Mouse (Mus musculus) hindbrain, embryonic 16.5 days (tissue): ENCODE data around the gene Aire. TPM values are rescaled to one million over a fixed set of nuclear protein-coding genes. Genes with fewer than 3 reads are reported as not detected.
"Not testable (repeated sequence)": the region's sequence is repeated elsewhere in the genome, so short reads cannot be mapped to it uniquely, and the experiment has no call there.

Experiments used
- ATAC-seq: fragments of 200-750 bp; cut with Nextera tagmentation; 2 replicates; pipeline ENCODE4 v1.8.0; 2017; ENCODE audit warnings: moderate TSS enrichment, moderate library complexity
- H3K27ac ChIP-seq: fragments of 300-500 bp; sonication (generic); 2 replicates; pipeline ENCODE4 v1.5.1; 2014; ENCODE audit warnings: low read depth, mild to moderate bottlenecking, control low read depth, low read length, moderate library complexity
- H3K27me3 ChIP-seq: fragments of 300-500 bp; sonication (generic); replicated peaks from 2 replicates; pipeline ENCODE4 v1.6.1; 2014; ENCODE audit warnings: low read length; ENCODE audit not compliant: control insufficient read depth, insufficient read depth
- H3K36me3 ChIP-seq: fragments of 300-500 bp; sonication (generic); 2 replicates; pipeline ENCODE4 v1.6.1; 2014; ENCODE audit warnings: mild to moderate bottlenecking, low read length, moderate library complexity, mixed read lengths; ENCODE audit not compliant: control insufficient read depth, insufficient read depth
- H3K4me1 ChIP-seq: fragments of 300-500 bp; sonication (generic); 2 replicates; pipeline ENCODE4 v1.6.1; 2014; ENCODE audit warnings: low read depth, low read length; ENCODE audit not compliant: control insufficient read depth, insufficient read depth
- H3K4me2 ChIP-seq: fragments of 300-500 bp; sonication (generic); 2 replicates; pipeline ENCODE4 v1.6.1; 2014; ENCODE audit warnings: mild to moderate bottlenecking, low read length, control low read depth, moderate library complexity
- H3K4me3 ChIP-seq: fragments of 300-500 bp; sonication (generic); 2 replicates; pipeline ENCODE4 v1.5.1; 2014; ENCODE audit warnings: mild to moderate bottlenecking, low read length, control low read depth, moderate library complexity
- H3K9ac ChIP-seq: fragments of 300-500 bp; sonication (generic); 2 replicates; pipeline ENCODE4 v1.6.1; 2014; ENCODE audit warnings: low read depth, mild to moderate bottlenecking, control low read depth, low read length, moderate library complexity
- H3K9me3 ChIP-seq: fragments of 300-500 bp; sonication (generic); 2 replicates; pipeline ENCODE4 v1.6.1; 2014; ENCODE audit warnings: mild to moderate bottlenecking, low read length, moderate library complexity; ENCODE audit not compliant: control insufficient read depth
- WGBS: fragments of 180-500 bp; shearing (Covaris S2); extraction: QIAGEN DNeasy Blood & Tissue Kit; methylation state at CpG from one replicate; pipeline ENCODE4 v1.1.7; 2014; 5-methylcytosine and 5-hydroxymethylcytosine counted together
- polyA plus RNA-seq: library from polyadenylated mRNA; unstranded; fragments of >200 nt; fragmentation: Nextera tagmentation; extraction: Ambion mirVana; gene quantifications from 2 replicates; pipeline ENCODE4 v1.2.1, GENCODE M21; 2015

The Aire gene
- polyA plus RNA-seq, 1 experiment from 2014 or later: 0.06 TPM

DNA sequence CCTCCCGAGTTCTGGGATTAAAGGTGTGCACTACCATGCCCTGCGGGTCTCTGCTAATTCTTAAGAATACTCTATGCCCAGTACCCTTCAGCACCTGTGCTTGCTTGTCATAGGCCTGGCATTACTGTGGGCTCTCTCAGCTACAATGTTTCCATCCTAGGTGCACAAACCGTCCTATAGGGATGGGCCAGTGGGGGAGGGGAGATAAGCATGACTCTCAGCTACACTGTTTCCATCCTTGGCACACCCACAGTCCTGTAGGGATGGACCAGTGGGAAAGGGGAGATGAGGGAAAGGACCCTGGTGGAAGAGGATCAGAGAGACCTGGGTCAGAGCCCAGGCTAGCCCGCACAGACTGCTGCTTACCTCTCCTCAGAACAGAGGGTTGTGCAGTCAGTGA lies 6.3 kb downstream of the Aire start:
- Histone ChIP-seq H3K36me3 (no peaks in the 10 kb centered on the region), H3K4me1 (no peaks in the 10 kb centered on the region), H3K4me3 (no peak overlapping the region), H3K27ac (no peak overlapping the region), H3K4me2 (no peak overlapping the region), H3K9ac (no peak overlapping the region), H3K9me3 (no peaks in the 10 kb centered on the region), H3K27me3 (no peaks in the 10 kb centered on the region)
- ATAC-seq: no peak
- 88% methylated on average over 4 of the region's 4 CpGs for WGBS

DNA sequence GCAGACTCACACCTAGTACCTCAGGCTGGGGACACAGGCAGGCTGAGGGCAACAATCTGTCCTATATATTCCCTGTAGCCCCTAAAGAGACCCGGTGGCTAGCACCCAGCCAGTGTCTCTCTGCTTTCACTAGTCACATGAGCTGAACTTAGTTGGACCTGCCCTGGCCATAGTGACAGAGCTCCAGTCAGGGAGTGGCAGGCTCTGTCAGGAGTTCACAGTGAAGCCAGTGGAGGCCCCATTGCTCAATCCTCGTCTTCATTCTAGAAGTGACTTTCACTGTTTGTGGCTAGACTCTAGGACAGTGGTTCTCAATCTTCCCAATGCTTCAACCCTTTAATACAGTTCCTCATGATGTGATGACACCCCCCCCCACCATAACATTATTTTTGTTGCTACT lies 11.4 kb downstream of the Aire start:
- Histone ChIP-seq H3K9ac (no peak overlapping the region), H3K4me1 (no peaks in the 10 kb centered on the region)

DNA sequence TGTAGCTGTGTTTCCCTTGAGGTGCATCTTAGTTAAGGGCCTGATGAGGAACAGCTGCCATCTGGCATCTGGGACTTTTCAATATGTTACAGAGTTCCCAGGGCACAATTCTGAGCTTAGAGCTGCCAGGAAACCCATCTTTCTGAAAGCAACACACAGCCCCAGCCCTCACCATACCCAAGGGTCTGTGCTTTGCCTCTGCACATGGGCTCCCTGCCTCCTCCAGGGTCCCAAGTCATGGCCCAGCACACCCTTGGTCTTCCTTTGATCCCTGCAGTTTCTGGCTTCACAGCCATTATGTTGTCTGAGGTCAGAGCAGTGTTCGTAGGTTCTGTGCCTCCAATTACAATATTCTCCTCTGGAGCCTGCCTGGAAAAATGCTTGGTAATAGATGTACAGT lies 14.3 kb downstream of the Aire start:
- Histone ChIP-seq H3K27ac (no peak overlapping the region), H3K4me3 (no peak overlapping the region), H3K9ac (no peak overlapping the region), H3K4me1 (no peaks in the 10 kb centered on the region), H3K9me3 (no peaks in the 10 kb centered on the region), H3K4me2 (no peak overlapping the region), H3K36me3 (no peaks in the 10 kb centered on the region), H3K27me3 (no peaks in the 10 kb centered on the region)
- WGBS: 73% methylated on average over 1 of the region's 1 CpGs
- ATAC-seq: peak; percentile 55

More for the DNA sequence above, 11.4 kb downstream of the Aire start:
- no peak for ATAC-seq
- Histone ChIP-seq H3K4me2 (no peak overlapping the region), H3K27ac (no peak overlapping the region), H3K27me3 (no peaks in the 10 kb centered on the region), H3K36me3 (no peaks in the 10 kb centered on the region), H3K9me3 (no peaks in the 10 kb centered on the region), H3K4me3 (no peak overlapping the region)
- WGBS: 83% methylated on average over 2 of the region's 2 CpGs

DNA sequence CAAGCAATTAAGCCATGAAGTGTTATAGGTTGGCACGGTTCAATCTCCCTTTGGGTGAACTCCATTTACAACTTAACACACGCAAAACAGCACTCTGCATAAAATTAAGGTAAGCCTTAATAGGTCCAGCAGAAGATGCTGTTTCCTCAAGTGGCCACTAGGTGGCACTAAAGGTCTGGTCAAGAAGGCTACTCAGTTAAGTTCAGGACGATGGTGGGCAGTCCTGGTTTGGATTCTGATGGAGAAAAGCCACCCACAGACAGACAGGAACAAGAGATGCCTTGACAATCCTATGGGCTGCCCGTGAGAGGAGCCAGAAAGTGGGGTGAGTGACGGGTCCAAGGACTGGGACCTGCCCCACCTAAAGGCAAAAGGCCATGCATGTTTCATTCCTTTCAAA lies 15.3 kb downstream of the Aire start:
- Histone ChIP-seq H3K4me1 (no peaks in the 10 kb centered on the region), H3K9me3 (no peaks in the 10 kb centered on the region), H3K4me3 (no peak overlapping the region), H3K27me3 (no peaks in the 10 kb centered on the region), H3K27ac (no peak overlapping the region), H3K4me2 (no peak overlapping the region), H3K9ac (no peak overlapping the region), H3K36me3 (no peaks in the 10 kb centered on the region)
- ATAC-seq: peak; percentile 89
- WGBS: 6% methylated on average over 5 of the region's 5 CpGs

DNA sequence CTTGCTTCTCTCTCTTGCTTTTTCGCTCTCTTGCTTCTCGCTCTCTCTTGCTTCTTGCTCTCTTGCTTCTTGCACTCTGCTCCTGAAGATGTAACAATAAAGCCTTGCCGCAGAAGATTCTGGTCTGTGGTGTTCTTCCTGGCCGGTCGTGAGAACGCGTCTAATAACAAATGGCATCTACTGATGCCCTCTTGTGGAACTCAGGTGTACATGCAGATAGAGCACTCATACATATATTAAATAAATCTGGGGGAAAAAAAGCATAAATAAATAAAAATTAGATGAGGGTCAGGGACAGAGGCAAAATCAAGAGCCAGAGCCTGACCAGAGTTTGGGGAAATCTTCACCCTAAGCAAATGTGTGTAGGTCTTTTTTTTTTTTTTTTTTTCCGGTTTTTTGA lies 18.0 kb downstream of the Aire start:
- H3K27ac ChIP-seq, H3K4me3 ChIP-seq, H3K27me3 ChIP-seq, H3K36me3 ChIP-seq, H3K9ac ChIP-seq, H3K4me2 ChIP-seq, ATAC-seq, H3K9me3 ChIP-seq, H3K4me1 ChIP-seq: not testable (repeated sequence)
- 76% methylated on average over 6 of the region's 8 CpGs for WGBS

DNA sequence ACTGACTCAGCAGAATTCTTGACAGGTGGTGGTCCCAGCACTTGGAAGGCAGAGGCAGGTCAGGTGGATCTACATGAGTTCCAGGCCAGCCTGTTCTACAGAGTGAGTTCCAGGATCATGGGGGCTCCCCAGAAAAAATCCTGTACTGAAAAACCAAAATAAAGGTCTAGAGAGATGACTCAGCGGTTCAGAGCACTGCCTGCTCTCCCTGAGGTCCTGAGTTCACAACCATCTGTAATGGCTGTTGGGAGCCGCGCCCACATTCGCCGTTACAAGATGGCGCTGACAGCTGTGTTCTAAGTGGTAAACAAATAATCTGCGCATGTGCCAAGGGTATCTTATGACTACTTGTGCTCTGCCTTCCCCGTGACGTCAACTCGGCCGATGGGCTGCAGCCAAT lies 23.4 kb downstream of the Aire start:
- 95% methylated on average over 6 of the region's 11 CpGs for WGBS
- not testable (repeated sequence) for H3K27ac ChIP-seq, H3K4me1 ChIP-seq, H3K9me3 ChIP-seq, ATAC-seq, H3K4me2 ChIP-seq, H3K36me3 ChIP-seq, H3K4me3 ChIP-seq, H3K9ac ChIP-seq, H3K27me3 ChIP-seq

DNA sequence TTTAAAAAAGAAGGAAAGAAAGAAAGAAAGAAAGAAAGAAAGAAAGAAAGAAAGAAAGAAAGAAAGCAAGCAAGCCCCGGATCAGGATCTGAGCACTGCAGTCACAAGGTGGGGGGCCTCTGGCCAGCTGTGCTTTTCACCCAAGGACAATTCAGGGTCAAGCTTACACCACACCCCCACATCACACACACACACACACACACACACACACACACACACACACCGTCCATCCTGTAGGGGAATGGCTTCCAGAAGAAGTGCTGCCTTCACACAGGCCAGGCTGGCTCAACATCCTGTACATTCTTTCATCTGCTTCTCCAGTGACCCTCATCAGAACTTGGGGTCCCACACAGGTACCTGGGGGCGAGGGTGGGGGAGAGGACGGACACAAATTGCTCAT lies 24.1 kb downstream of the Aire start:
- no peak overlapping the region for H3K4me2 ChIP-seq
- H3K36me3 ChIP-seq: no peaks in the 10 kb centered on the region
- H3K4me1 ChIP-seq: 0 out of 2 replicates have a peak, but pooled peaks cover 2% of the 10 kb centered on the region
- no peak overlapping the region for H3K4me3 ChIP-seq
- H3K9ac ChIP-seq: no peak overlapping the region
- H3K27ac ChIP-seq: no peak overlapping the region
- no peaks in the 10 kb centered on the region for H3K27me3 ChIP-seq
- no peaks in the 10 kb centered on the region for H3K9me3 ChIP-seq
- ATAC-seq: no peak
- 77% methylated on average over 4 of the region's 4 CpGs for WGBS

DNA sequence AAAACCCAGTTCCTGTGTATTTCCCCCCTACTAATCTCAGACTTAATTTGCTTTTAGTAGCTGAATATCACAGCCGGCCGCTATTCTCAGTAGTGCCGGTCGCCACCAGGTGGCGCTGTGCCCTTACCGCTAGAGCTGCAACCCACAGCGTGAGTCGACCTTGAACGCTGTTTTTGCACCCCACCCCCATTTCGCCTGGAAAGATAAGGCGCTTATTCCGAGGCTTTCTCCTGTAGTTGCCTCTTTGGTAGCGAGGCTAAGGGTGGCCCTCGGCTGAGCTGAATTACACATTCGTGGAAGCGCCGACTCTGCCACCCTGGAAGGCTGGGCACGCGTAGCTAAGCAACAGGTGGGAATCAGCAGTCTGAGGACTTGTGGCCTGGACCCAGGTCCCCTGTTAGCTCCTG lies 24.6 kb downstream of the Aire start:
- Histone ChIP-seq H3K27ac (no peak overlapping the region), H3K9ac (peak overlapping the region; percentile 13; the same call in 1 of the 2 replicates), H3K27me3 (no peaks in the 10 kb centered on the region), H3K4me1 (0 out of 2 replicates have a peak, but pooled peaks cover 2% of the 10 kb centered on the region), H3K4me2 (peak overlapping the region; percentile 74), H3K4me3 (peak overlapping the region; percentile 40), H3K9me3 (no peaks in the 10 kb centered on the region), H3K36me3 (no peaks in the 10 kb centered on the region)
- ATAC-seq: peak; percentile 87
- WGBS: 24% methylated on average over 19 of the region's 19 CpGs

DNA sequence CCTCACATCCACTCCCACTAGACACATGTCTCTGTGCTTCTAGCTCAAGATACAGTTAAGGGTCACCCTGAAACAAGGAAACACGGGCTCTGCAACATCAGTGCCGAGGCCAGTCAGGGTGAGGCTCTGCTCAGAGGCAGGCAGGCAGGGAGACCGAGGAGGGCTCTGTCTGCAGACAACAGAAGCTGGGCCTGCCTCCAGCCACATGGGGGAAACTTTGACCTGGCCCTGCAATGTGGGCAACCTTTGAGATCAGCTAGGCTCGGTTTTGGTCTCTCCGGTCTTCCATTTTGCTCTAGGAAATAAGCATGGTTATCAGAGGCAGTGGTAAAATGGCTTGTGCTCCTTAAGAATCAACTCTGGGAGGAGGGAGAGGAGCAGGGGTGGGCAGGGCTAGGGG lies 27.0 kb downstream of the Aire start:
- ATAC-seq: no peak
- no peak overlapping the region for H3K4me3 ChIP-seq
- no peak overlapping the region for H3K9ac ChIP-seq
- no peaks in the 10 kb centered on the region for H3K27me3 ChIP-seq
- no peak overlapping the region for H3K27ac ChIP-seq
- no peak overlapping the region for H3K4me2 ChIP-seq
- 46% methylated on average over 5 of the region's 5 CpGs for WGBS
- H3K9me3 ChIP-seq: no peaks in the 10 kb centered on the region
- no peaks in the 10 kb centered on the region for H3K36me3 ChIP-seq
- 0 out of 2 replicates have a peak, but pooled peaks cover 2% of the 10 kb centered on the region for H3K4me1 ChIP-seq

DNA sequence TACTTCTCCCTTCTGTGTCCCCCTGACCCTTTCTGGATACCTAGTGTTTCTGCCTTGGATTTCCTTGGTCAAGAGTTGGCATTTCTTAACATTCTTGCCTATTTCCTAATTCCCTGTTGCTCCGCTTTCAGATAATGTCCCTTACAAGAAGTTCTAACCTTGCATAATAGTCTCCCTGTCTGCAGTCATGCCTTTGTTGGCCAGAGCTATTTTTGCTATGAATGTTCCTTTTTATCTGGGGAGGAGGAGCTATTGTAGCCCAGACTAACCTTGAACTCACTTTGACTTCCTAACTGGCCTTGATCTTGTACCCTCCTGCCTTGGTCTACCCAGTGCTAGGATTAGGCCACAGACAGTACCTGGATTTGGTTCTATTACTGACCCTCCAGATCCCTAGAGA lies 27.9 kb downstream of the Aire start:
- Histone ChIP-seq H3K9ac (no peak overlapping the region), H3K4me3 (no peak overlapping the region), H3K27me3 (no peaks in the 10 kb centered on the region), H3K27ac (no peak overlapping the region), H3K4me1 (peaks cover 2% of the 10 kb centered on the region; the same call in 1 of the 2 replicates), H3K9me3 (no peaks in the 10 kb centered on the region), H3K4me2 (no peak overlapping the region), H3K36me3 (no peaks in the 10 kb centered on the region)
- WGBS: 87% methylated on average over 1 of the region's 1 CpGs
- ATAC-seq: no peak
